Mouse (Mus musculus) C2C12 (cell line): ENCODE results near the gene Timeless. TPM values are rescaled to one million over a fixed set of nuclear protein-coding genes. Genes with fewer than 3 reads are reported as not detected.
"Not testable (repeated sequence)": the region's sequence is repeated elsewhere in the genome, so short reads cannot be mapped to it uniquely, and the experiment has no call there.

Experiments used
- H3K27me3 ChIP-seq: one replicate; pipeline ENCODE4 v1.6.1; 2011; ENCODE audit not compliant: control insufficient read depth, insufficient read depth, insufficient read length
- H3K36me3 ChIP-seq: one replicate; pipeline ENCODE4 v1.6.1; 2011; ENCODE audit not compliant: control insufficient read depth, insufficient read depth
- H3K4me3 ChIP-seq: one replicate; pipeline ENCODE4 v1.5.1; 2011; ENCODE audit warnings: mild to moderate bottlenecking, control low read depth; ENCODE audit not compliant: poor library complexity, insufficient read depth, severe bottlenecking
- H3K79me2 ChIP-seq: one replicate; pipeline ENCODE4 v1.6.1; 2011; ENCODE audit not compliant: control insufficient read depth, insufficient read depth
- H3K79me3 ChIP-seq: one replicate; pipeline ENCODE4 v1.6.1; 2011; ENCODE audit warnings: low read depth, control low read depth
- H3ac ChIP-seq: one replicate; pipeline ENCODE3; 2011; ENCODE audit warnings: low read depth; ENCODE audit not compliant: control insufficient read depth, insufficient read length
- CEBPB ChIP-seq: IDR thresholded peaks from one replicate; pipeline ENCODE4 v1.6.1; 2011; ENCODE audit warnings: low read depth, mild to moderate bottlenecking, control low read depth, moderate library complexity
- CTCF ChIP-seq: IDR thresholded peaks from one replicate; pipeline ENCODE4 v1.5.1; 2011; ENCODE audit not compliant: control insufficient read depth, insufficient read depth, insufficient read length
- FOSL1 ChIP-seq: IDR thresholded peaks from one replicate; pipeline ENCODE4 v1.8.0; 2011; ENCODE audit warnings: mild to moderate bottlenecking, low read length; ENCODE audit not compliant: poor library complexity, insufficient read depth, severe bottlenecking
- MAX ChIP-seq: IDR thresholded peaks from one replicate; pipeline ENCODE4 v1.6.1; 2011; ENCODE audit warnings: mild to moderate bottlenecking, control low read depth
- MYOD1 ChIP-seq: IDR thresholded peaks from one replicate; pipeline ENCODE4 v1.6.1; 2011; ENCODE audit warnings: low read depth; ENCODE audit not compliant: control insufficient read depth, insufficient read length
- MYOG ChIP-seq: IDR thresholded peaks from one replicate; pipeline ENCODE4 v1.6.1; 2011; ENCODE audit not compliant: control insufficient read depth, insufficient read length; ENCODE audit errors: extremely low read depth
- USF1 ChIP-seq: IDR thresholded peaks from one replicate; pipeline ENCODE4 v1.6.1; 2011; ENCODE audit warnings: low read depth, mild to moderate bottlenecking, control low read depth, moderate library complexity
- polyA plus RNA-seq: library from polyadenylated mRNA; unstranded; fragments of >200 nt; fragmentation: generic; extraction: Trizol; gene quantifications from one replicate; pipeline ENCODE4 v1.2.1, GENCODE M21; 2012; ENCODE audit warnings: missing spikeins

Timeless gene
- polyA plus RNA-seq, 1 experiment = 17.7 TPM

DNA sequence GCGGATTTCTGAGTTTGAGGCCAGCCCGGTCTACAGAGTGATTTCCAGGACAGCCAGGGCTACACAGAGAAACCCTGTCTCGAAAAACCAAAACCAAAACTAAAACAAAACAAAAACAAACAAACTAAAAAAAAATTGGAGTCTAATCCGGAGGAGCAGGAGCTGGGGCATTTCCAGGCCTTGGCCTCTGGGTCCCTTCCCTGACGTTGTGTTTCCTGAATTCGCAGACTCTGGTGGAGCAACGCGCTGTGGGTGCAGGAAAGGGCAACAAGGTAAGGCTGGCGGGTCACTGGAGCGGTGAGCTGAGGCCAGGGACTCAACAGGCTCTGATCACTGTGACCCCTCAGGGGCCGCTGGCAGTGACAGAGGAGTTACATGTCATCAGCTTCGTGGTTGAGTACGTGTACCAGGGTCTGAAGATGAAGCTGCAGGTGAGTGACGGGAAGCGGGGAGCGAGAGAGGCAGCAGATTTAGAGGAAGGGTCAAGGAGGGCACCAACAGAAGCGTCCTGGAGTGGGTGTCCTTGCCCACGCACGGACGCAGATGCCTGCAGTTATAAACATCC lies 51.1 kb downstream of the Timeless start:
- Histone ChIP-seq H3K27me3 (no peaks in the 10 kb centered on the region), H3K4me3 (no peak overlapping the region), H3K36me3 (peaks cover 26% of the 10 kb centered on the region), H3K79me2 (no peaks in the 10 kb centered on the region), H3K79me3 (no peaks in the 10 kb centered on the region), H3ac (no peak overlapping the region)
- no peak for TF ChIP-seq USF1
- no peak for TF ChIP-seq MYOG
- no peak for TF ChIP-seq CTCF
- no peak for TF ChIP-seq MYOD1
- TF ChIP-seq FOSL1 = no peak
- TF ChIP-seq CEBPB = no peak
- no peak for TF ChIP-seq MAX

DNA sequence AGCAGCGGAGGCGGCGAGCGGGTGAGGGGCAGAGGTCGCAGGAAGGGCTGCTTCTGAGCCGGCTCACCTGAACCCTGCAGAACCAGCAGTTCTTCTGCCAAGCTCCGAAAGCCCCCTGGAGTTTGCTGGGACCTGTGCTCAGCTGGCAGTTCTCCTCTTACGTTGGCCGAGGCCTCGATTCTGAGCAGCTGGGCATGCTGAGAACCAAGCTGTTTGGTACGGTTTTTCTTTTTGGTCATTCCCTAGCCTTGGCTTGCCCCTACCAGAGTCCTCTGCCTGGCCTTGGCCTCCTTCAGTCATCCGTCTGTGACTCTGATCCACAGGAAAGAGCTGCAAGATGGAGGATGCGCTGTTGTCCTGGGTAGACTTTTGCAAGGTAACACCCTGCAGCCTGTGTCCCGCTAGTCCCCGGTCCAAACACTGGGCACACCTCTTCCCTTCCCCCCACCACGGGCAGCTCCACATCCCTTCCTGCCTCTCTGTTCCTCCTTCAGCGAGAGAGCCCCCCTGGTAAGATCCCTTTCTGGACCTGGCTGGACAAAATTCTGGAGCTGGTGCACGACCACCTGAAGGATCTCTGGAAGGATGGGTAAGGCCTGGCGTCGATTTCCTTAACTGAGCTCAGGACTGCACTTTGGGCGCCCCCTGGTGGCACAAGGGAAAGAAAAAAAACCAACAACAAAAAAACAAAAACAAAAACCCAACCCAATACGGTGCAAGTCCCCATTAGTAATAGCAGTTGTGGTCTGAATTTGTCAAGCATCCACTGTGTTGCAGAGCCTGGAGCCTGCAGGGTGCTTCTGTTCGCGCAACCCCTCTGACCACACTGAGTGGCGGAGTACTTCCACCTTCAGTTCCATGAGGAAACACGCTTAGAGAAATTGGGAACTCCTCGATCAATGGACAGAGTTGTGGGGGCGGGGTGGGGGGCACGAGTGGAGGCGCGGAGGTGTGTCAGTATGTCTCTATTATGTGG lies 52.0 kb downstream of the Timeless start:
- Histone ChIP-seq H3K79me3 (no peaks in the 10 kb centered on the region), H3K4me3 (peak overlapping the region; percentile 6), H3K36me3 (peaks cover 26% of the 10 kb centered on the region), H3ac (no peak overlapping the region), H3K27me3 (no peaks in the 10 kb centered on the region), H3K79me2 (no peaks in the 10 kb centered on the region)
- TF ChIP-seq CEBPB (no peak), FOSL1 (no peak), USF1 (no peak), MAX (no peak), CTCF (no peak), MYOD1 (no peak), MYOG (no peak)

DNA sequence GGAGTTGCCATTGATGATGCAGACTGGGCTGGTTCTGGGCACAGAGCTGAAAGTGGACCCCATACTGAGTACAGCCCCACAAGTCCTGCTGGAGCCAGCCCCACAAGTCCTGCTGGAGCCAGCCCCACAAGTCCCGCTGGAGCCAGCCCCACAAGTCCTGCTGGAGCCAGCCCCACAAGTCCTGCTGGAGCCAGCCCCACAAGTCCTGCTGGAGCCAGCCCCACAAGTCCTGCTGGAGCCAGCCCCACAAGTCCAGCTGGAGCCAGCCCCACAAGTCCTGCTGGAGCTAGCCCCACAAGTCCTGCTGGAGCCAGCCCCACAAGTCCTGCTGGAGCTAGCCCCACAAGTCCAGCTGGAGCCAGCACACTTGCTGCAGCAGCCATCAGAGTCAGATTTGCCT lies 58.7 kb downstream of the Timeless start:
- not testable (repeated sequence) for H3K79me3 ChIP-seq, H3K27me3 ChIP-seq, H3ac ChIP-seq, H3K4me3 ChIP-seq, H3K79me2 ChIP-seq
- H3K36me3 ChIP-seq = peaks cover 15% of the 10 kb centered on the region

DNA sequence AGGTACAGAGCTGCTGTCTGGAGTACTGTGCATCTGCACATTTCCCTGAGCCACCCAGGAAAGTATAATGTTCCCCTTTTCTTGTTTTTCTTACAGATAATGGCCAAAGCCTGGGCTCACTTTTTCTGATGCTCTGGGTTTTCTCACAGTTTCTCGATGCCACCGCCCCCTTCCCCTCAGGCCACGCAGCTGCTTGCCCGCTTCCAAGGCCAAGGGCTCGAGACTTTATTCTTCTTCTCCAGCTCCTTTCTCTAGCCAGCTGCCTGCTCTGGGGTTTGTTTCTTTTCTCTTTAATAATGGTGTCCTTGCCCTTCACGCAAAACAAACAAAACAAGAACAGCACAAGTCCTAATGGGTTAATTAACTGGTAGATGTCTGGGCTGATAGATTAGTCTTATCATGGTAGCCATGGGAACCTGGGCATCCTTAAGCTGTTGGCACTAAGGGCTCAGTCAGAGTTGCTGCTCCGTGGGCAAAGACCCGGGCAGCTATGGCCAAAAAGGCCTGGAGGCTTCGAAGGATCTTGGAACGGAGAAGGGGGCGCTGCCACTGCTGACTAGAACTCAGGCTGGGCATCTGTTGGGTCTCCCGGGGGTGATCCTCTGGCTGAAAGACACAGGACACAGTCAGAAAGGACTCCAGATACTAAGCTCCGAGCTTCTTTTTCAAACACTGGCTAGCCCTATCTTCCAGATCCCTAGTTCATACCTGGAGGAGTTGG lies 64.7 kb downstream of the Timeless start:
- Histone ChIP-seq H3K4me3 (no peak overlapping the region), H3K79me2 (no peaks in the 10 kb centered on the region), H3ac (no peak overlapping the region), H3K79me3 (no peaks in the 10 kb centered on the region), H3K36me3 (peaks cover 5% of the 10 kb centered on the region), H3K27me3 (peaks cover 4% of the 10 kb centered on the region)
- TF ChIP-seq USF1 (no peak), MAX (no peak)

DNA sequence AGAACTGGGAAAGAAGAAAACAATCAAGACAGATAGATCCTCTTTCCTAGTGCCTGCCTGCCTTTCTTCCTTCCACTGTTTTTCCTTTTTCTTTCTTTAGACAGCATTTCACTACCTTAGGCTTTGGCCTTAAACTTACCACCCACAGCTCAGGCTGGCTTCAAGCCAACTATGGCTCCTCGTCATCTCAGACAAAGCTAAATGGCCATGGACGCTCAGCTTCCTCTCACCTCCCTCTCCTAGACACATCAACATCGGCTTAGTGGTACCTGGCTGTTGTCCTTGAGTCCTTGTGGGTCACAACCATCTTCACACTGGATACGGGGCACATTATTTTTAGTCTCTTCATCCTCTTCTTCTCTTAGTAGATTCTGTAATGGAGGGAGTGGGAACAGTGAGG lies 65.4 kb downstream of the Timeless start:
- TF ChIP-seq MAX (no peak), CEBPB (no peak), MYOD1 (no peak), CTCF (no peak), FOSL1 (no peak), MYOG (no peak), USF1 (no peak)
- H3K79me3 ChIP-seq = no peaks in the 10 kb centered on the region

DNA sequence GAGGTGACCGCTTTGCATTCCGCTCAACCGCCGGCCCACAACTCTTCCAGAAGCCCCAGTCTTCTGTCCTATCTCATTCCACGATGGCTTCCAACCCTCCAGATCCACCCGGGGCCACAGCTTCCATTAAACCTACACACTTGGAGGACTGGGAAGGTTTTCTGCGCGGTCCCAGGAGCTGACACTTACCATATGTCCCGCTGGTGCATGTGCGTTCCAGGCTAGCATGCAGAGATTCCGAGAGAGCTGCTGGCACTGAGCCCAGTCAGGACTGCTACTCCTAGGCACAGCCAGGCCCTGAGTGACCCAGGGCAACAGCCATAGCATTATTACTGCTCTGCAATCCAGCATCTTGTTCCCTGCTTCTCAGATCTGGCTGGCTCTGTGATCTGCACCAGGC lies 65.8 kb downstream of the Timeless start:
- Histone ChIP-seq H3K4me3 (no peak overlapping the region), H3K79me3 (no peaks in the 10 kb centered on the region), H3K79me2 (no peaks in the 10 kb centered on the region), H3ac (no peak overlapping the region), H3K36me3 (peaks cover under 1% of the 10 kb centered on the region), H3K27me3 (peaks cover 4% of the 10 kb centered on the region)
- TF ChIP-seq CEBPB (no peak), FOSL1 (no peak), MAX (no peak), MYOG (no peak), CTCF (no peak), MYOD1 (no peak), USF1 (no peak)

More for the DNA sequence above, 65.4 kb downstream of the Timeless start:
- Histone ChIP-seq H3K27me3 (peaks cover 4% of the 10 kb centered on the region), H3K36me3 (peaks cover 5% of the 10 kb centered on the region), H3K4me3 (no peak overlapping the region), H3K79me2 (no peaks in the 10 kb centered on the region), H3ac (no peak overlapping the region)
